Mouse (Mus musculus) adrenal gland, postnatal 0 days (tissue): ENCODE results near the gene Rec8. TPM values are rescaled to one million over a fixed set of nuclear protein-coding genes. Genes with fewer than 3 reads are reported as not detected.

ENCODE experiments used
- polyA plus RNA-seq: library from polyadenylated mRNA; unstranded; fragments of >200 nt; fragmentation: Nextera tagmentation; extraction: Ambion mirVana; gene quantifications from 2 replicates; pipeline ENCODE4 v1.2.1, GENCODE M21; 2015

Rec8 gene
- polyA plus RNA-seq: 6.8 and 9.0 TPM in 2 replicates

GRCm38 (mm10) chr14:55617822-55618221, at the start of gene Rec8:
Gene Rec8, plus strand, starts transcription at chr14:55618037.

GRCm38 (mm10) chr14:55575302-55575701, 42.5 kb upstream of the Rec8 start, which contains the start of gene Fitm1:
Gene Fitm1, plus strand, starts transcription at chr14:55575617.

GRCm38 (mm10) chr14:55577871-55578667, 39.8 kb upstream of the Rec8 start, which contains the start of gene Psme1:
Gene Psme1, plus strand, starts transcription at chr14:55578123.

GRCm38 (mm10) chr14:55584702-55585565, 32.9 kb upstream of the Rec8 start, which contains the start of gene Emc9:
Gene Emc9, minus strand, starts transcription at chr14:55585302.

GRCm38 (mm10) chr14:55590748-55591330, 27.0 kb upstream of the Rec8 start, which contains the start of gene Psme2:
Gene Psme2, minus strand, starts transcription at chr14:55591113.

GRCm38 (mm10) chr14:55591331-55591891, 26.4 kb upstream of the Rec8 start, which contains the start of gene Rnf31:
Gene Rnf31, plus strand, starts transcription at chr14:55591708.

GRCm38 (mm10) chr14:55603271-55603632, 14.6 kb upstream of the Rec8 start, which contains the start of gene Irf9:
Gene Irf9, plus strand, starts transcription at chr14:55603571.

GRCm38 (mm10) chr14:55635523-55636007, 17.7 kb downstream of the Rec8 start, which contains the start of gene Ipo4:
Gene Ipo4, minus strand, starts transcription at chr14:55635957.

GRCm38 (mm10) chr14:55637795-55638194, 20.0 kb downstream of the Rec8 start, which contains the start of gene Gm49378:
Gene Gm49378, minus strand, starts transcription at chr14:55637895.

GRCm38 (mm10) chr14:55643060-55643907, 25.4 kb downstream of the Rec8 start, which contains the start of gene Tm9sf1:
Gene Tm9sf1, minus strand, starts transcription at chr14:55643806.

GRCm38 (mm10) chr14:55649884-55650283, 32.0 kb downstream of the Rec8 start, which contains the start of gene Tssk4:
Gene Tssk4, plus strand, starts transcription at chr14:55650184.

GRCm38 (mm10) chr14:55659960-55660573, 42.2 kb downstream of the Rec8 start, which contains the start of gene Mdp1:
Gene Mdp1, minus strand, starts transcription at chr14:55660508.

GRCm38 (mm10) chr14:55671833-55672740, 54.2 kb downstream of the Rec8 start, which contains the start of the genes Gmpr2 and Nedd8:
Gene Gmpr2, plus strand, starts transcription at chr14:55671941.
Gene Nedd8, minus strand, starts transcription at chr14:55672124.

Other genes starting within 250 kb of the Rec8 start
- 61.9 and 83.5 TPM in 2 replicates for gene Dhrs4, start 139.3 kb upstream of the Rec8 start, polyA plus RNA-seq
- 3.2 and 4.5 TPM in 2 replicates for gene Carmil3, start 127.4 kb upstream of the Rec8 start, polyA plus RNA-seq
- 0.16 and 0.63 TPM in 2 replicates for gene Cpne6, start 107.6 kb upstream of the Rec8 start, polyA plus RNA-seq
- gene Nrl, start 93.1 kb upstream of the Rec8 start, polyA plus RNA-seq: 0.06 TPM in 1 of 2 replicates, not detected in the other
- 35.7 and 43.6 TPM in 2 replicates for gene Pck2, start 77.8 kb upstream of the Rec8 start, polyA plus RNA-seq
- gene Dcaf11, start 58.0 kb upstream of the Rec8 start, polyA plus RNA-seq: 50.2 and 81.0 TPM in 2 replicates
- gene A730061H03Rik, start 57.6 kb upstream of the Rec8 start, polyA plus RNA-seq: 1.6 and 4.3 TPM in 2 replicates
- gene Fitm1, start 42.4 kb upstream of the Rec8 start, polyA plus RNA-seq: 1.1 and 1.3 TPM in 2 replicates
- 226 and 323 TPM in 2 replicates for gene Psme1, start 39.9 kb upstream of the Rec8 start, polyA plus RNA-seq
- gene Emc9, start 32.7 kb upstream of the Rec8 start, polyA plus RNA-seq: 55.0 and 57.8 TPM in 2 replicates
- gene Psme2, start 26.9 kb upstream of the Rec8 start, polyA plus RNA-seq: 549 and 603 TPM in 2 replicates
- gene Rnf31, start 26.3 kb upstream of the Rec8 start, polyA plus RNA-seq: 9.6 and 12.4 TPM in 2 replicates
- 20.9 and 26.1 TPM in 2 replicates for gene Irf9, start 14.5 kb upstream of the Rec8 start, polyA plus RNA-seq
- 41.9 and 52.7 TPM in 2 replicates for gene Ipo4, start 17.9 kb downstream of the Rec8 start, polyA plus RNA-seq
- gene Gm49378, start 19.9 kb downstream of the Rec8 start, polyA plus RNA-seq: 1.0 and 3.3 TPM in 2 replicates
- 65.2 and 103 TPM in 2 replicates for gene Tm9sf1, start 25.8 kb downstream of the Rec8 start, polyA plus RNA-seq
- gene Tssk4, start 32.1 kb downstream of the Rec8 start, polyA plus RNA-seq: 0.77 and 0.95 TPM in 2 replicates
- 63.2 and 95.3 TPM in 2 replicates for gene Mdp1, start 42.5 kb downstream of the Rec8 start, polyA plus RNA-seq
- gene Gmpr2, start 53.9 kb downstream of the Rec8 start, polyA plus RNA-seq: 30.6 and 43.5 TPM in 2 replicates
- gene Nedd8, start 54.1 kb downstream of the Rec8 start, polyA plus RNA-seq: 635 and 779 TPM in 2 replicates
- 16.5 and 25.7 TPM in 2 replicates for gene Tinf2, start 63.8 kb downstream of the Rec8 start, polyA plus RNA-seq
- 0.47 and 1.2 TPM in 2 replicates for gene Tgm1, start 95.9 kb downstream of the Rec8 start, polyA plus RNA-seq
- gene Rabggta, start 104.2 kb downstream of the Rec8 start, polyA plus RNA-seq: 15.1 and 23.2 TPM in 2 replicates
- gene Dhrs1, start 127.7 kb downstream of the Rec8 start, polyA plus RNA-seq: 69.6 and 82.1 TPM in 2 replicates
- gene Nop9, start 127.7 kb downstream of the Rec8 start, polyA plus RNA-seq: 14.2 and 22.9 TPM in 2 replicates
- 2.3 and 3.7 TPM in 2 replicates for gene Cideb, start 140.4 kb downstream of the Rec8 start, polyA plus RNA-seq
- gene Ltb4r2, start 143.4 kb downstream of the Rec8 start, polyA plus RNA-seq: 0.11 and 0.75 TPM in 2 replicates
- gene Ltb4r1, start 147.9 kb downstream of the Rec8 start, polyA plus RNA-seq: 1.4 and 1.9 TPM in 2 replicates
- gene Adcy4, start 166.1 kb downstream of the Rec8 start, polyA plus RNA-seq: 3.7 and 4.4 TPM in 2 replicates
- 9.4 and 11.5 TPM in 2 replicates for gene Ripk3, start 170.8 kb downstream of the Rec8 start, polyA plus RNA-seq
- 12.6 and 13.1 TPM in 2 replicates for gene Nfatc4, start 205.1 kb downstream of the Rec8 start, polyA plus RNA-seq
- 5.9 and 6.6 TPM in 2 replicates for gene Nynrin, start 236.0 kb downstream of the Rec8 start, polyA plus RNA-seq